Mouse (Mus musculus) erythroid progenitor cell, adult 5-6 weeks (primary cell): ENCODE results near the gene Cwh43. TPM values are rescaled to one million over a fixed set of nuclear protein-coding genes. Genes with fewer than 3 reads are reported as not detected.
"Not testable (repeated sequence)": the region's sequence is repeated elsewhere in the genome, so short reads cannot be mapped to it uniquely, and the experiment has no call there.

Experiments
- ATAC-seq: replicated peaks from 2 replicates; pipeline ENCODE4 v1.8.0; 2016; ENCODE audit warnings: moderate number of reproducible peaks, mild to moderate bottlenecking, moderate TSS enrichment, inconsistent platforms; ENCODE audit not compliant: poor library complexity, low FRiP score, severe bottlenecking
- total RNA-seq, 2 experiments: library from RNA; stranded (forward) in 1 of 2; stranded (reverse) in 1 of 2; fragments of 150-400 nt in 1 of 2; fragments of 186-747, 209-891 nt in 1 of 2; gene quantifications; 2 replicates each; pipeline versions ENCODE4 v1.2.3 to v1.2.4; 2015 to 2017; ENCODE audit warnings: low replicate concordance in 2 of 2

Cwh43 gene
- total RNA-seq, 2 experiments from 2014 or later = not detected

DNA sequence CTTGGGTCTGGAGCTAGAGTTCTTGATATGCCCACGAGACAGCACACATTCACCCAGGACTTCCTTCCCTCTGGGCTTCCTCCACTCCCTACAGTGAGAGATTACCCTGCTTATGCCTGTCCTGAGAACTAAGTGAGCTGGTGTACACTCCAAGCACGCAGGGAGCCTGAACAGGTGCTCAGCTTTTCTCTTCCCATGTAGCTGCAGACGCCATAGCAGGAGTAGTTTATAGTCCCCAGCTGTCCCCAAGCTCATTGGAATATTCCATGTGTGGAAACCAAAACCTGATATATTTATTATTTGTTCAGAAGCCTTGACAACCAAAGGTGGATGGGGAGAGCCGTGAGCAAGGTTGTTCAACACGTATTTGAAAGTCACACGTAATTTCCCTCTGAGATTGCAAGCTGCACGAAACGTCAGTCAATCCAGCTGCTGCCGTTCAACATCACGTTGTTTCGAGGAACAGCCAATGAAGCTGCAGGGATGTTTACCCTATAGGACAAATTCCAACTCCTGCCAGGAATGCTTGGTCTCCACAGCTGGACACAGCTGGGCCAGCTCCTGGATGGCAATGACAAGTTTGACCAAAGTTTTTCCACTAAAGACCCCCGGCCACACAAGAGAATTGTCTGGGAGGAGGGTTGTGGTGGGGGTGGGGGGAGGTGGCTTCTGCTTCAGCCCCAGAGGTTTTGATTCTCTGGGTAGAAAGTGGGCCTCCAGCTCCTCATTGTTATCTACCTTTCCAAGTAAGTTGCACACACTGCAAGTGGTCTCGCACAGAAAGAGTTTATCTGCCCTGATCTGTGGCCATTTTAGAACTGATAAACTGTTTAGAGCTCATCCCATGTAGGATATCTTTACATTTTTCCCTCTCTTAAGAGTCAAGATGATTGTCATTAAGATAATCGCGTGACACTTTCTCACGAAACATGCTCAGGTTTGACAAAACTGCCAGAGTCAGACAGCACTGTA is 62.9 kb downstream of the Cwh43 start:
- no peak for ATAC-seq

DNA sequence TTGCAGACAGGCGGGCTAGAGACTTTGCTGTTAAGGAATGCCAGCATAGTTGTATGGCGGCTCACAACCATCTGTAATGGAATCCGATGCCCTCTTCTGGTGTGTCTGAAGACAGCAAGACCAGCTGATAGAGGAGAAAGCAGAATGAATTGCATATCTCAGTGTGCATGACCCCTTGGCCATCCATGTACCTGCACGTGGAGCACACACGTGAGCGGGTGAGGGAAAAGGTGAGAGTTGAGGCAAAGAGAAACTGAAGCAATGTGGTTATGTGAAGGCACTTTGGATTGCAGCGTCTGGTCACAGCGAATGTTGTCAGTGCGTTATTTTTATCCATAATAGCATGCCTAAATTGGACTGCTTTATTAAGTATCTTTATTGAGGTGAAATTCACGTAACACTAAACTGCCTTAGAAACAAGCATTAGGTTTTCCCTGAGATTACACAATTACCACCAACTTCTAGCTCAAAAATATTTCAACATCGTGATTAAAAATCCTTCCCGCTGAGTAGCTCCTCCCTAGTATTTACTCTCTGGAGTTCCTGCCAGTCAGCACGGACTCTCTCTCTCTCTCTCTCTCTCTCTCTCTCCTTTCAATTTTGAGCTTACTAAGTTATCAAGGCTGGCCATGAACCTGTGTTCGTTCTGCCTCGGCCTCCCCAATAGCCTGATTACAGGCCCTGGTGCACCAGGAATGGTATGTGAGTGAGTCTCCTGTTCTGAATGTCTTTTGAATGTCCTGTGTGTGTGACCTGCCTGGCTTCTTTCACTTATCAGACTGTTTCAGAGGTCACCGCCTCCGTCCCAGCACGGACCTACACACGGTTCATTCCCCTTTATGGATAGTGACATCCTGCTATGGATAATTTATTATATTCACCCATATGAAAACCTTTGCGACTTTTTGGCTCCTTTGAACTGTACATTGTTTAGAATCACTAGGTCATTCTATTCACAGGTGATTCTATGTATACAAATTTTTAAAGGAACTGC is 68.8 kb downstream of the Cwh43 start:
- no peak for ATAC-seq

GRCm38 (mm10) chr5:73480700-73481099 is 74.8 kb downstream of the Cwh43 start, which contains the start of gene Dcun1d4:
TSS of gene Dcun1d4 (plus strand) at chr5:73481000.
- ATAC-seq = no peak

- no peak for ATAC-seq
Observed at GRCm38 (mm10) chr5:73481401-73481800, 75.5 kb downstream of the Cwh43 start.

GRCm38 (mm10) chr5:73482381-73482780 is 76.5 kb downstream of the Cwh43 start:
- not testable (repeated sequence) for ATAC-seq

- no peak for ATAC-seq
Observed at GRCm38 (mm10) chr5:73484016-73484615, 78.2 kb downstream of the Cwh43 start.

- ATAC-seq = no peak
Observed at GRCm38 (mm10) chr5:73486451-73486850, 80.6 kb downstream of the Cwh43 start.

- no peak for ATAC-seq
Observed at GRCm38 (mm10) chr5:73489915-73490314, 84.0 kb downstream of the Cwh43 start.

DNA sequence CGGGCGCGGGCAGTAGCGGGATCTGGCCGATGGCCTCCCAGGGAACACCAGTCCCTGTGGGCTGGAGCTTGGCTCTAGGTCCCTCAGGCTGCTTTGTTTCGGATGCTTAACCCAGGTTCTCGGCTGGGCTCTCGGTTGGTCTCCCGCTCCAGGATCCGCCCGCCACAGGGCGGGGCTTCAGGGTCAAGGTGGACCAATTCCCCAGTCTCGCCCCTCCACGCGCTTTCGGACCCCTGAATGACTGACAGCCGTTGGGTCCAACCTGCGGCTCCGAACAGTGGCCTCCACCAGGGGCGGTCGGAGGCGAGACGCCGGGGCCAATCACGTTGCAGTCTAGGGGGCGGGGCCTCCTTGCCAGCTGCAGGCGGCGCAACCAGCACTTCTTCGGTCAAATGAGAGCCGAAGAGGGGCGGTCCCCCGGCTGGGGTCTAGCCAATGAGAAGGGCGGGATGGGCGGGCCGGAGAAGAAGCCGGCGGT is 84.8 kb downstream of the Cwh43 start:
- ATAC-seq = peak; percentile 99

DNA sequence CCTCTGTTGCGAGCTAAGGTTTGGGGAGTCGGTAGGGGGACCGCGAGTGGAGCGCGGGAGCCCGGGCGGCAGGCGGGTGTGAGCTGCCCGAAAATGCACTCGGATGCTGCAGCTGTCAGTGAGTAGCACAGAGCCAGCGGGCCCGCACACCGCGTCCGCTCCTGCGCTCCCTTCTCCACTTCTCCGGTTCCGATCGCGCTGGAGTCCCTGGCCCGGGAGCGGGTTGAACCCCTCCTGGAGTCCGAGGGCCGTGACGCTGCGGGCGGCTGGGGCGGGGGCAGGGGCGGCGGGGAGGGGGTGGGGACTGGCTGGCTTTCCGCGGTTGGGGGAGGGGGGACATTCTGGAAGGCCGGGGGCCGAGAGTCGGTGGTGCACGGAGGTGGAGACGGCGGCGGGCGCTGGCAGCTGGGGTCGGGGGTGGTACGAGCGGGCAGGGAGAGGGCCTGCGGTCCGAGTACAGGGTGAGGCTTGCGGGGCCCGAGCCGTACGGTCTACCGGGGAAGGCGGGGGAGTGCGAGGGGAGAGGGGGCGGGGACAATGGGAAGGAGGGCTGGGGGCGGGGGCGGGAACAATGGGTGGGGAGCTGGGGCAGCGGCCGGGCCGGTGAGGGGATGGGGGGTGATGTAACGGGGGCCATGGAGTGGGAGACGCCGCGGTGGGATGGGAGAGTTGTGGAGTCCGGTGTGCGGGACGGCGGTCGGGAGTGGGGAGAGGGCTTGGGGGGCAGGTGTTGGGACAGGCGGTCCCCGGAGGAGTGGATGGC is 85.4 kb downstream of the Cwh43 start:
- ATAC-seq = no peak

GRCm38 (mm10) chr5:73491837-73492720 is 86.2 kb downstream of the Cwh43 start:
- no peak for ATAC-seq

DNA sequence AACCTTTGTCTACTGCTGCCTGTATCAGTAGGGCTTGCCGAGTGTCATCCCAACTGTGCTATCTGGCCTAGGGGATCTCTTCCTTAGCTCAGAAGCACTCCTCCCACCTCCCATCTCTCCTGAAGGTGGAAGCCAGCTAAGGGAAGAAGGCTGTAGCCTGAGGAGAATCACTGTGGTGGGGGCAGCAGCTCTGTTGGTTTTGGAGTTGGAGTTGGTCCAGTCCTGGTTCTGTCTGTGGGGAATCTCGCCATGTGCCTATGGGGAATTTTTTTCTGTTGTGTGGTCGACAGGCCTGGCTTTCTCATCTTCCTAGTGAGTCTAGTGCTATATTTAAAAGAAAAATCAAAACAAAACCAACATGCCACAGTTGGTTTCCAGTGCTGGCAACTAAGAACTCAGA is 91.5 kb downstream of the Cwh43 start:
- ATAC-seq = no peak

GRCm38 (mm10) chr5:73498559-73498958 is 92.7 kb downstream of the Cwh43 start:
- no peak for ATAC-seq

- ATAC-seq = no peak
Observed at GRCm38 (mm10) chr5:73500867-73501440, 95.1 kb downstream of the Cwh43 start.

DNA sequence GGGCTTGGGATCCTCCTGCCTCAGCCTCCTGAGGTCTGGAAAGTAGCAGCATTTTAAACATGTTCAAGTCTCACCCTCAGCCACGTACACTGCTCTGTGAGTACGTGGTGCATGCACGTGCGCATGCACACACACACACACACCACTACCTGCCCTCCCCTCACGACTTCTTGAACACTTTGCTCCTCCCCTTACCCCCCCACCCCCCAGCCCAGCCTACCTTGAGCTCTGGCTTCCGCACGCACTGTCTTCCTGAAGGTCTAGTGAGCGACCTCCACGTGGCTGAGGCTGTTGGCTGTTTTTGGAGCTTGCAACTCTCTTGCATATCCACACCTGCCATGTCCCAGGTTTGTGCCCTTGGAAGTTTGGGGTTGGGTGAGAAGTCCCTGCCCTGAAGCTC is 96.5 kb downstream of the Cwh43 start:
- no peak for ATAC-seq
